Mouse (Mus musculus): ENCODE data around the gene Fto. TPM values are rescaled to one million over a fixed set of nuclear protein-coding genes. Genes with fewer than 3 reads are reported as not detected.

The Fto gene
- total and polyA plus RNA-seq, 3 experiments: 8.4 to 43.2 (median 15.7) TPM

DNA sequence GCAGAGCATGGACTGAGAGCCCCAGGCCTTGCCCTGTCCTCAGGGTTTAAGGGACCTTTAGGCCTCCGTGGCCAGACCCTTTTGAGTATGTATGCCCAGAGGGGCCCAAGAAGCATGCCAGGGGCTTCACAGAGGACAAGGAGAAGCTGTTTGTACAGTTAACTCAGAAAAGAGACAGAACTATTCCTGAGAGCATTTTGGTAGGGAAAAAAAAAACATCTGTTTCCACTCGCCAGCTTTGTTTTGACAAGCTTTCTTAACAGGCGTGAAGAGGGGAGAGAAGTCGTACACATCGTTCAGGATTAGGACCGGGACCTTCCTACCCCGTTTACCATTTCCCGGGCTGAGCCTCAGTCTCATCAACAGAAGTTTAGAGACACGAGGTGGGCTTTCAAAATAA lies 335.5 kb downstream of the Fto start:
- H3K79me2 ChIP-seq (replicated peaks; ENCODE audit: control insufficient read depth, extremely low read depth, insufficient read depth, poor library complexity, severe bottlenecking): no peaks in the 10 kb centered on the region
- no peaks in the 10 kb centered on the region for H3K27me3 ChIP-seq (replicated peaks)
- TF ChIP-seq E2F4 (IDR thresholded peaks at IDR 0.05; ENCODE audit: insufficient replicate concordance, low read depth, low read length): no peak
- no peak for TF ChIP-seq ZMIZ1 (IDR thresholded peaks at IDR 0.05; ENCODE audit: low read depth, low read length)
- TF ChIP-seq HCFC1 (IDR thresholded peaks at IDR 0.05; ENCODE audit: low read depth, low read length): no peak
- no peak for TF ChIP-seq EP300 (IDR thresholded peaks at IDR 0.05; ENCODE audit: low read length)
- no peak for TF ChIP-seq ZNF384 (IDR thresholded peaks at IDR 0.05; ENCODE audit: low read depth, low read length)
- H3K36me3 ChIP-seq (replicated peaks in 1 of 2; ENCODE audit: control insufficient read depth in 1 of 2, insufficient read depth in 1 of 2, low read length in 1 of 2): peaks cover 0 to 31% of the 10 kb centered on the region in 2 experiments
- dilution Hi-C loops (cut with MboI; ENCODE audit: extremely low pct_ligation_motif_present, extremely low pct_unique_long_range_greater_than_20kb, low sequenced_read_pairs) (no loop called here), in situ Hi-C loops (cut with MboI; ENCODE audit: low pct_ligation_motif_present, low pct_unique_long_range_greater_than_20kb, low sequenced_read_pairs) (no loop called here)
- H3K9me3 ChIP-seq (replicated peaks; ENCODE audit: low read length): no peaks in the 10 kb centered on the region
- H3K9ac ChIP-seq (ENCODE audit: insufficient read depth, low read depth): no peak overlapping the region
- no peak for DNase-seq (ENCODE audit: extremely low read depth)
- H3K4me3 ChIP-seq (replicated peaks in 1 of 3; ENCODE audit: low read depth in 2 of 3, low read length in 2 of 3, poor library complexity in 1 of 3): no peak overlapping the region
- no peak overlapping the region for H3K27ac ChIP-seq (ENCODE audit: insufficient read depth, low read depth)
- no peak overlapping the region for H3K4me2 ChIP-seq (ENCODE audit: insufficient read depth, low read depth, poor library complexity, severe bottlenecking)
- peaks cover 0 to 25% of the 10 kb centered on the region in 2 experiments; a peak in 2 of 4 replicates for H3K4me1 ChIP-seq (ENCODE audit: control insufficient read depth in 1 of 2, insufficient read depth in 2 of 2)

- no peak for TF ChIP-seq ZKSCAN1 (IDR thresholded peaks at IDR 0.05; ENCODE audit: borderline replicate concordance, low read depth, low read length)
- TF ChIP-seq NELFE (IDR thresholded peaks at IDR 0.05; ENCODE audit: low read depth, low read length): no peak
- TF ChIP-seq SMC3 (IDR thresholded peaks at IDR 0.05; ENCODE audit: low read depth, low read length): no peak
- TF ChIP-seq RCOR1 (conservative IDR thresholded peaks at IDR 0.05; ENCODE audit: low read depth, low read length): no peak
- no peak for TF ChIP-seq RAD21 (IDR thresholded peaks at IDR 0.05; ENCODE audit: low read depth, low read length)
- TF ChIP-seq MAZ (IDR thresholded peaks at IDR 0.05; ENCODE audit: low read depth, low read length): no peak
- no peak for TF ChIP-seq MEF2A (IDR thresholded peaks at IDR 0.05; ENCODE audit: borderline replicate concordance, low read depth, low read length)
- no peak for TF ChIP-seq MAX (IDR thresholded peaks at IDR 0.05; ENCODE audit: low read length)
- no peak for TF ChIP-seq UBTF (IDR thresholded peaks at IDR 0.05; ENCODE audit: low read depth, low read length)
- TF ChIP-seq CHD2 (IDR thresholded peaks at IDR 0.05; ENCODE audit: low read length): no peak
- TF ChIP-seq MXI1 (IDR thresholded peaks at IDR 0.05; ENCODE audit: low read depth, low read length): no peak
- Histone ChIP-seq H3K4me2 (ENCODE audit: insufficient read depth, low read depth, poor library complexity, severe bottlenecking) (no peak overlapping the region), H3K9me3 (replicated peaks; ENCODE audit: low read length) (no peaks in the 10 kb centered on the region), H3K79me2 (replicated peaks; ENCODE audit: control insufficient read depth, extremely low read depth, insufficient read depth, poor library complexity, severe bottlenecking) (no peaks in the 10 kb centered on the region), H3K27ac (ENCODE audit: insufficient read depth, low read depth) (no peak overlapping the region), H3K9ac (ENCODE audit: insufficient read depth, low read depth) (no peak overlapping the region), H3K4me1 (ENCODE audit: control insufficient read depth in 1 of 2, insufficient read depth in 2 of 2) (peaks cover 0 to 10% of the 10 kb centered on the region in 2 experiments; a peak in 2 of 4 replicates), H3K4me3 (replicated peaks in 1 of 3; ENCODE audit: low read depth in 2 of 3, low read length in 2 of 3, poor library complexity in 1 of 3) (no peak overlapping the region), H3K27me3 (replicated peaks) (no peaks in the 10 kb centered on the region), H3K36me3 (replicated peaks in 1 of 2; ENCODE audit: control insufficient read depth in 1 of 2, insufficient read depth in 1 of 2, low read length in 1 of 2) (peaks cover 0 to 43% of the 10 kb centered on the region in 2 experiments)
- in situ Hi-C loops (cut with MboI; ENCODE audit: low pct_ligation_motif_present, low pct_unique_long_range_greater_than_20kb, low sequenced_read_pairs): no loop called here
- dilution Hi-C loops (cut with MboI; ENCODE audit: extremely low pct_ligation_motif_present, extremely low pct_unique_long_range_greater_than_20kb, low sequenced_read_pairs): no loop called here
- no peak for DNase-seq (ENCODE audit: extremely low read depth)
Measured at GRCm38 (mm10) chr8:91653561-91653960, 340.2 kb downstream of the Fto start.

All from CH12.LX (cell line).